Mouse (Mus musculus) midbrain, embryonic 16.5 days (tissue): ENCODE results near the gene Cdk15. TPM values are rescaled to one million over a fixed set of nuclear protein-coding genes. Genes with fewer than 3 reads are reported as not detected.
A peak's percentile ranks its signal among the peaks of the same experiment; 100 is the strongest.

ENCODE experiments used
- ATAC-seq: fragments of 200-750 bp; cut with Nextera tagmentation; 2 replicates; pipeline ENCODE4 v1.8.0; 2017; ENCODE audit warnings: moderate TSS enrichment
- H3K27ac ChIP-seq: fragments of 300-500 bp; sonication (generic); 2 replicates; pipeline ENCODE4 v1.5.1; 2014; ENCODE audit warnings: mild to moderate bottlenecking, low read length, mixed read lengths
- H3K27me3 ChIP-seq: fragments of 300-500 bp; sonication (generic); 2 replicates; pipeline ENCODE4 v1.6.1; 2014; ENCODE audit warnings: low read depth, low read length, mixed read lengths; ENCODE audit not compliant: control insufficient read depth, insufficient read depth
- H3K36me3 ChIP-seq: fragments of 300-500 bp; sonication (generic); 2 replicates; pipeline ENCODE4 v1.6.1; 2014; ENCODE audit warnings: mild to moderate bottlenecking, low read length, moderate library complexity, mixed read lengths; ENCODE audit not compliant: control insufficient read depth, insufficient read depth
- H3K4me1 ChIP-seq: fragments of 300-500 bp; sonication (generic); 2 replicates; pipeline ENCODE4 v1.6.1; 2014; ENCODE audit warnings: mild to moderate bottlenecking, low read length, mixed read lengths; ENCODE audit not compliant: control insufficient read depth, insufficient read depth
- H3K4me2 ChIP-seq: fragments of 300-500 bp; sonication (generic); 2 replicates; pipeline ENCODE4 v1.6.1; 2014; ENCODE audit warnings: mild to moderate bottlenecking, low read length, mixed read lengths
- H3K4me3 ChIP-seq: fragments of 300-500 bp; sonication (generic); 2 replicates; pipeline ENCODE4 v1.5.1; 2014; ENCODE audit warnings: low read depth, mild to moderate bottlenecking, low read length, moderate library complexity, mixed read lengths
- H3K9ac ChIP-seq: fragments of 300-500 bp; sonication (generic); 2 replicates; pipeline ENCODE4 v1.6.1; 2014; ENCODE audit warnings: low read depth, low read length, mixed read lengths
- H3K9me3 ChIP-seq: fragments of 300-500 bp; sonication (generic); replicated peaks from 2 replicates; pipeline ENCODE4 v1.6.1; 2014; ENCODE audit warnings: mild to moderate bottlenecking, low read length, mixed read lengths; ENCODE audit not compliant: control insufficient read depth, poor library complexity, severe bottlenecking
- WGBS: fragments of 180-500 bp; shearing (Covaris S2); extraction: QIAGEN DNeasy Blood & Tissue Kit; methylation state at CpG from one replicate; pipeline ENCODE4 v1.1.7; 2014; 5-methylcytosine and 5-hydroxymethylcytosine counted together
- polyA plus RNA-seq: library from polyadenylated mRNA; unstranded; fragments of >200 nt; fragmentation: Nextera tagmentation; extraction: Ambion mirVana; gene quantifications from 2 replicates; pipeline ENCODE4 v1.2.1, GENCODE M21; 2015

The Cdk15 gene
- polyA plus RNA-seq, 1 experiment from 2014 or later, result 2.2 TPM

DNA sequence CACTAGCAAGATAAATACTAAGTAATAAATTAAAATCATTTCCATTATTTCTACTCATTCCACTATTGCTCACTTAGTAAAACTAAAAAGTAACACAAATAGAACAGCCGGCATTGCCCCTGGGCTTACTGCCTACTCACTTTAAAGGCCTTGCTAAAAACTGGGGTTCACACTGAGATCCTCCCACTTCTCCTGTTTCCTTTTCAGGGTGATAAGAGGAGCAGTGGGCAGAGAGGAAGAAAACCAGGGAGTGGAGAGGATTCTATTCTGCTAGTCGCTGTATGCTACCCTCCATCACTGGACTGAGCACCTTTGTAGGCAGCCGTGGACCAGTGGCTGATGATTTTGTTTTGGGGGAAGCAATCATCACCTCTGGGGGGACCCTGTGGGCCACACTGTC is 40.5 kb downstream of the Cdk15 start:
- no peaks in the 10 kb centered on the region for H3K27me3 ChIP-seq
- H3K4me1 ChIP-seq, result no peaks in the 10 kb centered on the region
- H3K36me3 ChIP-seq, result no peaks in the 10 kb centered on the region
- H3K4me3 ChIP-seq, result no peak overlapping the region
- no peak overlapping the region for H3K9ac ChIP-seq
- H3K9me3 ChIP-seq, result no peaks in the 10 kb centered on the region
- 87% methylated on average over 3 of the region's 3 CpGs for WGBS
- no peak overlapping the region for H3K4me2 ChIP-seq
- no peak overlapping the region for H3K27ac ChIP-seq
- ATAC-seq, result no peak

DNA sequence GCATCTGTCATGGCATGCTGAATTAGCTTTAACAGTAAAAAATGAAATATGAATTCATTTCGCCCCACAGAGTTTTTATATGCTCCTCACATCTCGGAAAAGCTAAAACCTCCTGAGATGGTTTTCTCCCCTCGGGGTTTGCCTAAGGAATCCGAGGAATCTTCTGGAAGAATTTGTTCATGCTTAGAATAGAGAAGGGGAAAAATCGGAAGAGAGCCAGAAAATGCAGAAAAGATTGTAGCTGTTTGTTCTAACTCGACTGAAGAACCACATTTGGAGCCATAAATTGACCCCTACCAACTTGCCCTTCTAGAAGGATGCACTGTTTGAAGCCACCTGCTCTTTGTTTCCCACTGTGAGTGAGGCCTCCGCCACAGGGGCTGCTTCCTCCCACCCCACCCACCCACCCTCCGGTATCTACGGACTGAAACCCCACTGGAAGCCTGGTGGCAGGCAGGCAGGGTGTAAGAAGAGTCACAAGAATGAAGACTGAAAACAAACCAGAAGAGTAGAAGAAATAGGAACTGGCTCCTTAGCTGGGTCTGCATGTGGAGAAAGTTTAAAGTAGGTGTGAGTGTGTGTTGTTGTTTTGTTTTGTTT is 41.9 kb downstream of the Cdk15 start:
- H3K4me1 ChIP-seq, result no peaks in the 10 kb centered on the region
- no peak for ATAC-seq
- H3K4me2 ChIP-seq, result no peak overlapping the region
- no peak overlapping the region for H3K9ac ChIP-seq
- no peaks in the 10 kb centered on the region for H3K36me3 ChIP-seq
- no peak overlapping the region for H3K4me3 ChIP-seq
- no peaks in the 10 kb centered on the region for H3K9me3 ChIP-seq
- no peak overlapping the region for H3K27ac ChIP-seq
- no peaks in the 10 kb centered on the region for H3K27me3 ChIP-seq
- WGBS, result 51% methylated on average over 9 of the region's 9 CpGs

DNA sequence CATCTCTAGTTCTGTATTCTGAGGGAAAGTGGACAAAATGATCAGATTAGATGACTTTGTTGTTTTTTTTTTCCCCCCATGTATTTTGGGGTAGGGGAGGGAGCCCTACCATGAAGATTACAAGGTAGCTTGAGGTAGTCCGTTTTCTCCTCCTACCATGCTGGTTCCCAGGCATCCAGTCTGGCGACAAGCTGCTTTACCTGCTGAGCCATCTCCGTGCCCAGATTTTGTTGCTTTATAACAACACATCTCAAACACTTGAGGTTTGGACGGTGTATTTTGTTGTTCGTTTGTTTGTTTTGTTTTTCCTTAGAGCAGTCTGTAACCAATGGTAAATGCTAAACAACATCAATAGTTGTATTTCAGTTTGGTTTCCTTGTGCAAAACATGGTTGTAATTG is 50.6 kb downstream of the Cdk15 start:
- no peak overlapping the region for H3K4me3 ChIP-seq
- no peaks in the 10 kb centered on the region for H3K36me3 ChIP-seq
- no peak overlapping the region for H3K27ac ChIP-seq
- no peak overlapping the region for H3K4me2 ChIP-seq
- H3K9ac ChIP-seq, result no peak overlapping the region
- H3K9me3 ChIP-seq, result no peaks in the 10 kb centered on the region
- 87% methylated on average over 5 of the region's 5 CpGs for WGBS
- no peaks in the 10 kb centered on the region for H3K27me3 ChIP-seq
- H3K4me1 ChIP-seq, result peaks cover 10% of the 10 kb centered on the region
- no peak for ATAC-seq

DNA sequence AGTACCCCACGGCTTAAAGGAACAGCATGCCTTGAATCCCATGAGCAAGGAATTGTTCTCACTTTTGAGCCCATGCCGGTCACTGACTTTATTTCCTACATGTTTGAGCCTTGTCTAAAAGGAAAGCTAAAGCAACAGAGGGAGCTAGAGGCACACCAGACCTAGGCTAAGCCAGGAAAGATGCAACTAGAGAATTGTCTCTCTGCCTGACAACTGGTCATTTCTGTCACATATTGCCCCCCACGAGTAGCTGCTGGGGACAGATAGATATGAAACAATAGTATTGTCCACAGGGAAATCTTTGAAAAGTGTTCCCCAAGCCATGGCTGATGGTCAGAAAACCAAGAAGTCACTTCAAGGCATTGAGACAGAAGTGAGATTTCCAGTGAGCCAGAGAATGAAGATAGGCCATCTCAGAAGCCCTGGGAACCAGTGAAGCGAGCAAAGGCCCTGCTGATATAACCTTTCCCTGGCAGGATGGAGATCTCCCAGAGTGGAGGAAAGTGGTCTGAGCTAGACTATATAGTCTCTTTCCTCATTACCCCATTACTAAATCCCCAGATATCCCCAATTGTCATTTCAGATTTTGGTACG is 54.7 kb downstream of the Cdk15 start:
- WGBS, result 42% methylated on average over 5 of the region's 5 CpGs
- no peaks in the 10 kb centered on the region; the same call in 1 of the 2 replicates for H3K27me3 ChIP-seq
- no peak overlapping the region for H3K4me2 ChIP-seq
- H3K9ac ChIP-seq, result no peak overlapping the region
- H3K27ac ChIP-seq, result no peak overlapping the region
- H3K36me3 ChIP-seq, result no peaks in the 10 kb centered on the region
- peaks cover 34% of the 10 kb centered on the region for H3K4me1 ChIP-seq
- no peaks in the 10 kb centered on the region for H3K9me3 ChIP-seq
- ATAC-seq, result no peak
- H3K4me3 ChIP-seq, result no peak overlapping the region

DNA sequence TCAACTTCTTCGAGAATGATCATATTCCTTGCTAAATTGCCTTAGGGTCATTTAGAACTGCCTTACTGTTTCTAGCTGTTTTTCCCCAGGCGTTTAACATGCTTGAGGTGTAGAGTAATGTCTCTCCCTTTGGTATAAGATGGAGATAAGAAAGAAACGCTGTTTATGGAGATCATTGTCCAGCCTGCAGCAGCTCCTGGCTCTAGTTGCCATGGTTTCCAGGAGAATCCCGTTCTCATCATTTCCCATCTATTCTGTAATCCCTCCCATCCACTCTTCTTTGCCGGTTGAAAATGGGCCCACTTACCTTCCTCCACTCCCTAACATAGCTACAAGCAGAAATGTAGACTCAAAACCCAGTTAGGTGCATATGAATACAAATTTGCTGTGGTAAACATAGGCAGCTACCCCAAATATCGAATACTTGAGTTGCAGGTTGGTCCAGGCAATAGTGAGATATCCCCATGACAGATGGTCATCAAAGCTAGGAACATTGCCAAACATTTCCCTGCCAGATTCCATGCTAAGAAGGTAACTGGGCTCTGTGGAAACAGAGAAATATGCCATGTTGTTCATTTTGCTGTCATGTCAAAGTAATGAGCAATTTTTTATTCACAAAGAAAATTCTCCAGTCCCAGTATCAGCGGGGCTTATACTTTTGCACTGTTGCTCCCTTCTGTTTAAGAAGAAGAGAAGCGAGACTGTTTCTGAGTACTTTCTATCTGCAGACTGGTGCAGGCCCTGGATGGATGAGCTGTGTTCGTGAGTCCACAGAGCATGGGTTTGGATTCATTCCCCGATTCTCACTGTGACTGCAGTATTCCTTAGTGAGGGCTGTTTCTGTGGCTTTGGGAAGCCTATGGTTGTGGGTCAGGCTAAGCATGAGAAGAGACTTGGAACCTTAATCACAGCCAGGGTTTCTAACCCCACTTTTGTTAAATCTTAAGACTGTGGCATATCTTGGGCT is 55.8 kb downstream of the Cdk15 start:
- H3K4me2 ChIP-seq, result 0 out of 2 replicates have a peak overlapping the region, but pooled peaks have one; percentile 4
- H3K27ac ChIP-seq, result peak overlapping the region; percentile 52
- H3K4me1 ChIP-seq, result peaks cover 37% of the 10 kb centered on the region
- no peaks in the 10 kb centered on the region; the same call in 1 of the 2 replicates for H3K27me3 ChIP-seq
- no peaks in the 10 kb centered on the region for H3K9me3 ChIP-seq
- peak; percentile 19 for ATAC-seq
- no peak overlapping the region for H3K9ac ChIP-seq
- no peaks in the 10 kb centered on the region for H3K36me3 ChIP-seq
- H3K4me3 ChIP-seq, result no peak overlapping the region
- 53% methylated on average over 10 of the region's 10 CpGs for WGBS

DNA sequence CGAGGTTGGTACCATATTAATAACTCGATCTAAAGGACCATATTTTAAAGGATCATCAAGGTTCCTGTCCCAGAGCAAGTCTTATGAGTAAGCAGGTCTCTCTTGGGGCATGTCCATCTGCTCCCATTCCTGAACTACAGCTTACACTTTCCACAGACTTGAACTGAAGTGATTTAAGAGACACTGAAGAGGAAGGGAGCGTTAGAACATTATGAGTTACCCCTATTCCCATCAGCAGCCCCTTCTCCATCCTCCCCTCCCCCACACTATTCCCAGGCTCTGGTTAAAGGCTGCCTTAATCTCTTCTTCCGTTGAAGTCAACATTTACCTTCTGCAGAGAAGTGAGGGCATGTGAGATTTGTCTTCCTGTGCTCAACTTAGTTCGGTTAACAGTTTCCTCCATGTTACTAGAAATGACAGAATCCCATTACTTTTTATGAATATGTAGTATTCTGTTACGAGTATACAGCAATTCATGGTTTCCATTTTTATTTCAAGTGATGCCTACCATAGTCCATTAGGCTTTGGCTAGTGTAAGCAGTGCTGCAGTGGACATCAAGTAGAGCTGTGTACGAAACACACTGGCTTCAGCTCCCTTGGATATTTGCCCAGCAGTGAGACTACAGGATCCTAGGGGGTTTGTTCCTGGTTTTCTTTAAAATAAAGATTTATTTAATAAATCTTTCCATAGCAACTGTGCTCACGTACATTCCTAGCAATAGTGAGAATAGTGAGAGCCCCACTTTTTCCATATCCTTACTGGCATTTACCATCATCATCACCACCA is 56.6 kb downstream of the Cdk15 start:
- Histone ChIP-seq H3K4me1 (peaks cover 37% of the 10 kb centered on the region), H3K27me3 (no peaks in the 10 kb centered on the region; the same call in 1 of the 2 replicates), H3K27ac (peak overlapping the region; percentile 52; the same call in 1 of the 2 replicates), H3K9me3 (no peaks in the 10 kb centered on the region), H3K36me3 (no peaks in the 10 kb centered on the region), H3K4me3 (no peak overlapping the region), H3K4me2 (no peak overlapping the region), H3K9ac (no peak overlapping the region)
- 80% methylated on average over 8 of the region's 8 CpGs for WGBS
- no peak for ATAC-seq

DNA sequence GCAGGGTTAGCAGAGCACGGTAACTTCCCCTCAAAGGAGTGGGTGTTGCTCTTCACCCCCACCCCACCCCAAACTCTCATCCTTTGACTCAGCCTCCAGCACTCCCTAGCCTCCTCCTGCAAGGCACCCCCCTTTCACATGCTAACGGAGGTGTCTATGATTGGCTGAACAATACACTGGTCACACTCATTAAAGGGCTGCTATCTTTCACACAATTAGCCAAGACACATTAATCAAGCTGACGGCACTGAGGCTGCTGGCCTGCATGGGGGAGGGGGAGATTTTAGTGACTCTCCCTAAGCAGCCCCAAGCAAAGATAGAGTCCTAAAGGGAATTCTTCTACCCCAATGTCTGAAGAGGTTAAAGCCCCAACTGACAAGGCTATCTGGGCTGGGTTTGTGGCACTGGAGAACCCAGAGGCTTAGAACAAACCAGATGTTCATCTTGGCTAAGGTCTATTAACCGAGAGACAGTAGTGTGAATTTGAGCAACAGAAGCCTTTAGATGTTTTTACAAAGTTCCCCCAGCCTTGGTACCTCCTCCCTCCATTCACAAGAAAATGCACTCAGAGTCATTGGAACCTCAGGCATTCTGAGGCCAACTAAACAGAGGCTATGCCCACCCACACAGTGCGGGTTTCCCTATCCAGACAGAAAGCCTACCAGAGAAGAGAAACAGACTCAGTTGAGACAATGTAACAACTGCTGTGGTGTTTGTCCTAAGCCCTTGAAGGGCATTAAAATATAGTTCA is 58.5 kb downstream of the Cdk15 start:
- Histone ChIP-seq H3K4me1 (peaks cover 38% of the 10 kb centered on the region), H3K27me3 (no peaks in the 10 kb centered on the region; the same call in 1 of the 2 replicates), H3K4me3 (no peak overlapping the region), H3K27ac (no peak overlapping the region), H3K9me3 (no peaks in the 10 kb centered on the region), H3K4me2 (no peak overlapping the region), H3K9ac (no peak overlapping the region), H3K36me3 (no peaks in the 10 kb centered on the region)
- 9% methylated on average over 5 of the region's 5 CpGs for WGBS
- peak; percentile 69; the same call in 1 of the 2 replicates for ATAC-seq

DNA sequence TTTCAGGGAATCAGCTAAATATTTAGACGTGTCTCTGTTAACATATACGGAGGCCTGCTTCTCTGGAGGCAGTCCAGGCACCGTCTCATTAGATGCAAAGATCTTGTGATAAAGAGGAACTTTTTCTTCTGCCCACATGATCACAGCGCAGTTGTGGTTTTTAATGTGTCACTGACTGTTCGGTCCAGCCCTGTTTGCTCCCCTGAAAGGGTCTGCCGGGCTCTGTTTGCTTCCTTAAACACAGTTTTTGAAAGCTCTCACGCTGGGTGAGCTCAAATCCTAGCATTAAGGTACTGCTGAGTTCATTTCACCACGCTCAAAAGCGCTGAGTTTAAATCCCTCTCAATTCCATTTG is 59.3 kb downstream of the Cdk15 start:
- Histone ChIP-seq H3K4me2 (no peak overlapping the region; the same call in 1 of the 2 replicates), H3K4me1 (peaks cover 38% of the 10 kb centered on the region), H3K4me3 (no peak overlapping the region), H3K36me3 (no peaks in the 10 kb centered on the region), H3K27ac (peak overlapping the region; percentile 58; the same call in 1 of the 2 replicates), H3K9ac (no peak overlapping the region), H3K27me3 (no peaks in the 10 kb centered on the region; the same call in 1 of the 2 replicates), H3K9me3 (no peaks in the 10 kb centered on the region)
- peak; percentile 4; the same call in 1 of the 2 replicates for ATAC-seq
- 4% methylated on average over 9 of the region's 9 CpGs for WGBS
